Comparison of ENCODE assay signal across 23 mouse cellular contexts in genomic region chr8:66863761-66864160, GRCm38 (mm10).
"Had no signal": no experiment of that assay in that cellular context is flagged by ENCODE, and none has a peak within 500 bp of the region (broad histone marks: within the 10 kb centered on the region; RNA-seq: fewer than 3 reads in every experiment).

No protein-coding gene starts in this region.

- H3K36me3 ChIP-seq: heart, embryonic 15.5 days had no signal

- H3K27me3 ChIP-seq: heart, embryonic 13.5 days; heart, embryonic 15.5 days; hindbrain, embryonic 13.5 days; hindbrain, embryonic 15.5 days; limb, embryonic 13.5 days; limb, embryonic 15.5 days; liver, embryonic 12.5 days had no signal

- H3K27ac ChIP-seq: heart, adult 2 months; heart, embryonic 13.5 days; heart, embryonic 15.5 days; hindbrain, embryonic 13.5 days; hindbrain, embryonic 15.5 days; hindbrain, postnatal 0 days; kidney, postnatal 0 days; limb, embryonic 13.5 days; limb, embryonic 15.5 days; liver, embryonic 12.5 days; liver, embryonic 14.5 days had no signal

- H3K4me3 ChIP-seq: heart, adult 2 months; heart, embryonic 13.5 days; heart, embryonic 15.5 days; hindbrain, embryonic 13.5 days; hindbrain, embryonic 15.5 days; limb, embryonic 13.5 days; limb, embryonic 15.5 days; liver, embryonic 12.5 days had no signal

- H3K9me3 ChIP-seq: heart, embryonic 13.5 days; heart, embryonic 15.5 days; hindbrain, embryonic 13.5 days; hindbrain, embryonic 15.5 days; limb, embryonic 13.5 days; limb, embryonic 15.5 days; liver, embryonic 12.5 days had no signal

- ATAC-seq: forebrain, postnatal 0 days; hindbrain, postnatal 0 days; intestine, embryonic 16.5 days; liver, embryonic 12.5 days had no signal

- H3K9ac ChIP-seq: forebrain, postnatal 0 days; heart, embryonic 13.5 days; heart, embryonic 15.5 days; hindbrain, embryonic 13.5 days; hindbrain, embryonic 15.5 days; limb, embryonic 13.5 days; limb, embryonic 15.5 days; liver, embryonic 12.5 days; liver, embryonic 14.5 days had no signal

- H3K4me2 ChIP-seq: heart, embryonic 11.5 days; heart, embryonic 13.5 days; heart, embryonic 15.5 days; hindbrain, embryonic 13.5 days; hindbrain, embryonic 15.5 days; limb, embryonic 13.5 days; limb, embryonic 15.5 days; liver, embryonic 12.5 days had no signal

- DNase-seq: forebrain, postnatal 0 days; gastrocnemius, postnatal 14 days; gastrocnemius, postnatal 36 days; heart, adult 11 months; heart, adult 2 months; heart, postnatal 14 days; heart, postnatal 36 days; kidney, postnatal 25 days; layer of hippocampus, adult 9-11 months; layer of hippocampus, postnatal 36 days; left cerebral cortex, postnatal 4 days had no signal
